Mouse (Mus musculus) cerebellum, adult 11 months (tissue): ENCODE measurements around the gene Paxx.

Source experiments
- DNase-seq: peaks from one replicate; pipeline ENCODE4 v3.0.0; 2022

Paxx gene

GRCm38 (mm10) chr2:25480541-25480940 lies 19.6 kb upstream of the Paxx start:
- no peak for DNase-seq

GRCm38 (mm10) chr2:25479551-25480311 lies 18.8 kb upstream of the Paxx start:
- no peak for DNase-seq

- peak; percentile 96 for DNase-seq
These were observed 17.2 kb upstream of the Paxx start for GRCm38 (mm10) chr2:25477967-25478675.

- no peak for DNase-seq
These were observed 16.6 kb upstream of the Paxx start for GRCm38 (mm10) chr2:25477541-25477940.

- DNase-seq, result no peak
These were observed 11.7 kb upstream of the Paxx start for GRCm38 (mm10) chr2:25472550-25472949.

GRCm38 (mm10) chr2:25469969-25470368 lies 9.1 kb upstream of the Paxx start, which contains the start of gene Ptgds:
TSS of gene Ptgds (minus strand) at chr2:25470046.
- DNase-seq, result no peak

GRCm38 (mm10) chr2:25468962-25469915 lies 8.3 kb upstream of the Paxx start:
- DNase-seq, result peak; percentile 70

- DNase-seq, result no peak
These were observed 6.9 kb upstream of the Paxx start for GRCm38 (mm10) chr2:25467606-25468303.

GRCm38 (mm10) chr2:25465816-25466635 lies 5.1 kb upstream of the Paxx start:
- no peak for DNase-seq

GRCm38 (mm10) chr2:25465256-25465655 lies 4.4 kb upstream of the Paxx start:
- no peak for DNase-seq

- no peak for DNase-seq
These were observed 2.7 kb upstream of the Paxx start for GRCm38 (mm10) chr2:25463630-25464029.

- no peak for DNase-seq
These were observed 513 bp upstream of the Paxx start for GRCm38 (mm10) chr2:25461407-25461806.

GRCm38 (mm10) chr2:25460135-25460534 lies 759 bp downstream of the Paxx start:
- no peak for DNase-seq

- no peak for DNase-seq
These were observed 2.0 kb downstream of the Paxx start for GRCm38 (mm10) chr2:25458911-25459310.

GRCm38 (mm10) chr2:25457022-25457896 lies 3.6 kb downstream of the Paxx start:
- DNase-seq, result no peak

GRCm38 (mm10) chr2:25456205-25456953 lies 4.5 kb downstream of the Paxx start, which contains the start of gene Clic3:
TSS of gene Clic3 (plus strand) at chr2:25456838.
- no peak for DNase-seq

- DNase-seq, result no peak
These were observed 7.9 kb downstream of the Paxx start for GRCm38 (mm10) chr2:25452951-25453350.

GRCm38 (mm10) chr2:25450853-25451647 lies 9.8 kb downstream of the Paxx start:
- no peak for DNase-seq

GRCm38 (mm10) chr2:25442682-25443081 lies 18.2 kb downstream of the Paxx start:
- no peak for DNase-seq
